Mouse (Mus musculus) left cerebral cortex, adult 2 months (tissue): ENCODE data around the gene Tusc2. TPM values are rescaled to one million over a fixed set of nuclear protein-coding genes. Genes with fewer than 3 reads are reported as not detected.
A peak's percentile ranks its signal among the peaks of the same experiment; 100 is the strongest.
"Not testable (repeated sequence)": the region's sequence is repeated elsewhere in the genome, so short reads cannot be mapped to it uniquely, and the experiment has no call there.

Experiments
- DNase-seq, 2 experiments: peaks; one replicate each; pipeline ENCODE4 v3.0.0; 2021 to 2022; ENCODE audit warnings: low spot score in 2 of 2, mixed read lengths in 1 of 2; ENCODE audit errors: extremely low spot score in 1 of 2
- H3K27ac ChIP-seq: fragments of 200-600 bp; 2 replicates; pipeline ENCODE4 v1.8.1; 2022
- H3K4me3 ChIP-seq: fragments of 200-600 bp; 2 replicates; pipeline ENCODE4 v1.8.1; 2022
- CTCF ChIP-seq: fragments of 200-600 bp; IDR thresholded peaks from 2 replicates; pipeline ENCODE4 v1.8.1; 2022; ENCODE audit warnings: antibody characterized with exemption, mild to moderate bottlenecking, moderate library complexity
- intact Hi-C: fragments of 180-260 bp; cut with DNase I; formaldehyde crosslinking; loops from one replicate; pipeline ENCODE4 v1.15.1; 2025
- total RNA-seq, 2 experiments: library from RNA; stranded (reverse); gene quantifications; 2 replicates each; pipeline ENCODE4 v1.2.3; 2021

The Tusc2 gene
- total RNA-seq, 2 experiments from 2014 or later = 91.0 to 99.1 TPM

DNA sequence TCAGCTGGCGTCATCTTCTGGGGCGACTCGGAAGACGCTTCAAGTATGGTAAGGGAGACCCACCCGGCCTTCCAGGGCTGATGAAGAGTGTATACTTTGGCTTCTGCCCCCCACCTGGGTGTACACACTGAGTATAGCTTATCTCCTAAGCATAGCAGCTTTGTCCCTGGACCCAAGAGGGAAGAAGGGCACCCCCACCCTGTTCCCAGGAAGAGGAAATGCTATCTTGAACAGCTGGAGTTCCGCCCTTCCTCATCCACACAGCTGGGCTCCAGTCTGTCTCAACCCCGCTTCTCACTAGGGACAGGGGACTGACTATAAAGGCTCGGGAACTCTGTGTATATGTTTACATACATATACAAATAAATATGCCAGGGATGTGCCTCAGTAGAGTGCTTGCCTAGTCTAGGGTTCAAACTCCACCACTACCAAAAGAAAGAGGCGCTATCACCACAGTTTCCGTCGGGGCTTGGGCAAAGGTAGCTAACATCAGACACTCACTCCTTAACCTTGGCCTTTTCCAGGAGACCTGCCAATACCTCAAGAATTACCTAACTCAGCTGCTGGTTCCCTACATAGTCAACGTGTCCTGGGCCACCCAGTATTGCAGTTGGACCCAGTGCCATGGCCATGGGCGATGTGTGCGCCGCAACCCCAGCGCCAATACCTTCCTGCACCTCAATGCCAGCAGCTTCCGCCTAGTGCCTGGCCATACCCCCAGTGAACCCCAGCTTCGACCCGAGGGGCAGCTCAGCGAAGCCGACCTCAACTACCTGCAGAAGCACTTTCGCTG lies 8.7 kb downstream of the Tusc2 start:
- Histone ChIP-seq H3K27ac (no peak overlapping the region), H3K4me3 (no peak overlapping the region)
- DNase-seq = no peak
- intact Hi-C loops = loop anchor here (10.0 kb wide), 1 partner anchor 923 kb away; the partner anchor contains the start of gene Usp19
- TF ChIP-seq CTCF = no peak

DNA sequence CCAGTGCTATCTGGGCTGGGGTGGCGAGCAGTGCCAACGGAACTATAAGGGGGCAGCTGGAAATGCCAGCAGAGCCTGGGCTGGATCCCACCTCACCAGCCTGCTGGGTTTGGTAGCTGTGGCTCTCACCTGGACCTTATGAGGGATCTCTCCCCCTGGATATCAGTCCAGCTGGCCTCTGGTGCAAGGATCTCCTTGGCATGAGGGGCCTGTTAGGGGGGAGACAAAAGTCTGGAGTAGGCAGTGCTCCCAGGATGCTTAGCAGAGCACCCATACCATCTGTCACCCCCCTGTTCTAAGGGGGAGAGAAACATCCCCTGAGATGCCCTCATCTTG lies 9.2 kb downstream of the Tusc2 start:
- TF ChIP-seq CTCF = no peak
- H3K27ac ChIP-seq = no peak overlapping the region
- no peak for DNase-seq
- H3K4me3 ChIP-seq = no peak overlapping the region
- intact Hi-C loops = loop anchor here (10.0 kb wide), 1 partner anchor 923 kb away; the partner anchor contains the start of gene Usp19

DNA sequence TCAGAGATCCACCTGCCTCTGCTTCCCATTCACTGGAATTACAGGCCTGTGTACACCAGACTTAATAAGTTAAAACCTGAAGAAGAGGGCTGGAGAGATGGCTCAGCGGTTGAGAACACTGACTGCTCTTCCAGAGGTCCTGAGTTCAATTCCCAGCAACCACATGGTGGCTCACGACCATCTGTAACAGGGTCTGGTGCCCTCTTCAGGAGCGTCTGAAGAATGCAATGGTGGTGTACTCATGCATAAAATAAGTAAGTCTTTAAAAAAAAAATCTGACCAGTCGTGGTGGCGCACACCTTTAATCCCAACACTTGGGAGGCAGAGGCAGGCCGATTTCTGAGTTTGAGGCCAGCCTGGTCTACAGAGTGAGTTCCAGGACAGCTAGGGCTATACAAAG lies 10.7 kb downstream of the Tusc2 start:
- not testable (repeated sequence) for DNase-seq, H3K27ac ChIP-seq, H3K4me3 ChIP-seq
- intact Hi-C loops = loop anchor here (10.0 kb wide), 1 partner anchor 921 kb away; the partner anchor contains the start of gene Usp19
- peak; percentile 26 for TF ChIP-seq CTCF

DNA sequence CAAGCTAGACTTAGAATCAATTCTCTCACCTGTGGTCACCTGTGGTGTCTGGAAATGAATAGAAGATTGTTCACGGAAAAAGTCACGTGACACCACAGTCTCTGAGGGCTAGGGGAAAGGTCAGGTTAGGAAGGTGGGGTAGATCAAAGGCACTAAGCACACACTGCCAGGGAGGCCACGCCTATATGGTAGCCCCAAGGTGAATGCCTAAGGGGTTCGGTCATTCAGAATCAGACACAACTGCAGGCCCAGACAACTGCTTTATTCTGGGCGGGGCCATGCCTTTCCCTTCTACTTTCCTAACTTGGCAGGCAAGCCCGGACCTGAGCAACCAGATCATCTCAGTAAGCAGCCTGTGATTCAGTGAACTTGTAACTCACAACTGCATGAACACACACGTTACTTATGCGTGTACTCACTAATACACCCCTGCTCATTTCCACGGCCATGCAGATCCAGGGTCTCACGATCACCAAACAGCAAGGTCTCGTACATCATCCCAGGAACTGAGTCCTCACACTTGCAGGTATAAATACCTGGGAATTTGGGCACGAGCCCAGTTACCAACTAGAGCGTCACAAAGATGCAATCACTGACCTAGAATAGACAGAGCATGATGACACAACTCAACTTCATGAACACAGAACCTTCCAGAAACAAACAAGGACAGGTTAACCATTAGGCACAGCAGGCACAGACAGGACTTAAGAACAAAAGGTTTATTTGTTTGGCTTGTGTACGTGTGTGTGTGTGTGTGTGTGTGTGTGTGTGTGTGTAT lies 12.7 kb downstream of the Tusc2 start:
- H3K27ac ChIP-seq = no peak overlapping the region
- no peak overlapping the region for H3K4me3 ChIP-seq
- no peak for DNase-seq
- intact Hi-C loops = loop anchor here (10.0 kb wide), 1 partner anchor 919 kb away; the partner anchor contains the start of gene Usp19
- TF ChIP-seq CTCF = no peak

DNA sequence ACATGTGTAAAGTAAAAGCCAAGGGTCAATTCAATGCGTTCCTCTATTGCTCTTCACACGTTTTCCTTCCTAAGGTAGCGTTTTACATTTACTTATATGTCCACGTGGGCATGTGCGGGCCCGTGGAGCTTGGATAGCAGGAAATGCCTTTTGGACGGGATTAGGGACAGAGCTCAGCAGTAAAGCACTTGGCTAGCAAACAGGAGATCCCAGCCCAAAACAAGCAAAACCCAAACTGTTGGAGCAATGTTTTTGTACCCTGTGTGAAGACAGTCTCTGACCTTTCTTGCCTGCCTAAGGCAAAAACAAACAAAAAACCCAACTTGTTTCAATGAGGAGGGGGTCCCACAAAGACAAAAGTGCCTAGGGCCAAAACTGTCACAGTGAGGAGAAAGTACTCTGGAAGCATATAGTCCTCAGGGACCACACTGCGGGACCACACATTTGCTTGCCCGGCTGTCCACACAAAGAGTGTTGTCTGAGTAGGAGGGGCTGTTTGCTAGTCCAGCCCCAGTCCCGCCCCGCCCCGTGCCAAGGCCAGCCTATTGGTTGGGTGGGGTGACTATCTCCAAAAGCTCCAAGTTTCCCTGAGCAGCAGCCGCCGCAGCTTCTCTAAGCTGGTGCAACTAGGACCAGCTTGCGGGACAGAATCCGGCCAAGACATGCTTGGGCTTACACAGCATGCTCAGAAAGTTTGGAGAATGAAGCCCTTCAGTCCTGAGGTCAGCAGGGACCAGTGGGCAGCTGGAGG lies 13.5 kb downstream of the Tusc2 start, which contains the start of gene Hyal1:
TSS of gene Hyal1 (plus strand) at position 571 of the 751 bp plus-strand sequence.
- Histone ChIP-seq H3K27ac (peak within 1 kb of the TSS; percentile 63), H3K4me3 (peak within 1 kb of the TSS; percentile 39; the same call in 1 of the 2 replicates)
- TF ChIP-seq CTCF = no peak
- intact Hi-C loops = loop anchor here (10.0 kb wide), 1 partner anchor 918 kb away; the partner anchor contains the start of gene Usp19
- no peak for DNase-seq

DNA sequence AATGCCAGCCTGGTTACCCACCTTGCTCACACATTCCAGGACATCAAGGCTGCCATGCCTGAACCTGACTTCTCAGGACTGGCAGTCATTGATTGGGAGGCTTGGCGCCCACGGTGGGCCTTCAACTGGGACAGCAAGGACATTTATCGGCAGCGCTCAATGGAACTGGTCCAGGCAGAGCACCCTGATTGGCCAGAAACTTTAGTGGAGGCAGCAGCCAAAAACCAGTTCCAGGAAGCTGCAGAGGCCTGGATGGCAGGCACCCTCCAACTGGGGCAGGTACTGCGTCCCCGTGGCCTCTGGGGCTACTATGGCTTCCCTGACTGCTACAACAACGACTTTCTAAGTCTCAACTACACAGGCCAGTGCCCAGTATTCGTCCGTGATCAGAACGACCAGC lies 14.8 kb downstream of the Tusc2 start:
- intact Hi-C loops = loop anchor here (10.0 kb wide), 1 partner anchor 917 kb away; the partner anchor contains the start of gene Usp19
- no peak for DNase-seq
- no peak overlapping the region for H3K27ac ChIP-seq
- TF ChIP-seq CTCF = no peak
- H3K4me3 ChIP-seq = no peak overlapping the region

DNA sequence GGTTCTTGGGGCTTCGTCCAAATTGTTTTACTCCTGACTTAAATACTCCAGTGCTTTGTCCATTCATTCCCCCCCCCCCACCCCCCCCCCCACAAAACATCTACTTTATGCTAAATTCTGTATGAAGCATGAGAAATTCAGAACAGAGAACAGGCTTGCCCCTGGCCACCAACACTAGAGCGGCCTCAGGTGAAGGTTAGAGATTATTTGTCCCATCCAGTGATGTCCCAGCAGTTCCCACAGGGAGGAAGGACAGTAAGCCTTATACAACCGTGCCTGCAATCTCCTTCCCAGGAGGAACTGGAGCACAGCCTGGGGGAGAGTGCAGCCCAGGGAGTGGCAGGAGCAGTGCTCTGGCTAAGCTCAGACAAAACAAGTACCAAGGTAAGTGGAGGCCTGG lies 15.5 kb downstream of the Tusc2 start, which contains the start of gene Naa80:
TSS of gene Naa80 (plus strand) at position 301 of the 400 bp plus-strand sequence.
- DNase-seq = no peak
- no peak for TF ChIP-seq CTCF
- Histone ChIP-seq H3K4me3 (no peak within 1 kb of the TSS), H3K27ac (0 out of 2 replicates have a peak within 1 kb of the TSS, but pooled peaks have one; percentile 90)
- intact Hi-C loops = loop anchor here (10.0 kb wide), 1 partner anchor 916 kb away; the partner anchor contains the start of gene Usp19

DNA sequence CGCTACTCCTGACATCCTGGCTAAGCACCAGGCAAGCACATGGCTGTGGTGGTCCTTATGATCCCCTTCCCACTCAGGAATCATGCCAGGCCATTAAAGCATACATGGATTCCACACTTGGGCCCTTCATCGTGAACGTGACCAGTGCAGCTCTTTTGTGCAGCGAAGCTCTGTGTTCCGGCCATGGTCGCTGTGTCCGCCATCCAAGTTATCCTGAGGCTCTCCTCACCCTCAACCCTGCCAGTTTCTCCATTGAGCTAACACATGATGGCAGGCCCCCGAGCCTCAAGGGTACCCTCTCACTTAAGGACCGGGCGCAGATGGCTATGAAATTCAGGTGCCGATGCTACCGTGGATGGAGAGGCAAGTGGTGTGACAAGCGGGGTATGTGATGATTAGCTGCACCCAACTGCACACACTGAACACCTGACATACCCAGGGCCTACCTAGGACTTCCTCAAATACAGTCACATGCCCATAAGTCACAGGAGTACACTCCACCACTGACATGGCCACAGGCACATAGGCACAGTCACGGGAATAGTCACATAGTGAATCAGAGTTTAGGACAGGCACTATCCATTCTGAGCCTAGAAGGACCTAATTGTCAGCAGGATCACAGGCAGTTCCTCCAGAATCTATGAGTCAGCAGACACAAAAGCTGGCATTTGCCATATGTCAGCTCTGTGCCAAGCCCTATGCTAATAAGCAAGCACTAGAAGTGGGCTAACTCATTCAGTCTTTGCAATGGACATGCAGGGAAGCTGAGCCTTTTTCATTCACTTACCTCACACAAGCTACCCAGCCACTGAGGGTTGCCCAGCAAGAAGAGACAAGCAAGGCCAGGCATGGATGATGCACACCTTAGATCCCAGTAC lies 16.2 kb downstream of the Tusc2 start:
- H3K4me3 ChIP-seq = no peak overlapping the region
- intact Hi-C loops = loop anchor here (10.0 kb wide), 1 partner anchor 916 kb away; the partner anchor contains the start of gene Usp19
- H3K27ac ChIP-seq = 0 out of 2 replicates have a peak overlapping the region, but pooled peaks have one; percentile 90
- TF ChIP-seq CTCF = no peak
- DNase-seq = no peak

DNA sequence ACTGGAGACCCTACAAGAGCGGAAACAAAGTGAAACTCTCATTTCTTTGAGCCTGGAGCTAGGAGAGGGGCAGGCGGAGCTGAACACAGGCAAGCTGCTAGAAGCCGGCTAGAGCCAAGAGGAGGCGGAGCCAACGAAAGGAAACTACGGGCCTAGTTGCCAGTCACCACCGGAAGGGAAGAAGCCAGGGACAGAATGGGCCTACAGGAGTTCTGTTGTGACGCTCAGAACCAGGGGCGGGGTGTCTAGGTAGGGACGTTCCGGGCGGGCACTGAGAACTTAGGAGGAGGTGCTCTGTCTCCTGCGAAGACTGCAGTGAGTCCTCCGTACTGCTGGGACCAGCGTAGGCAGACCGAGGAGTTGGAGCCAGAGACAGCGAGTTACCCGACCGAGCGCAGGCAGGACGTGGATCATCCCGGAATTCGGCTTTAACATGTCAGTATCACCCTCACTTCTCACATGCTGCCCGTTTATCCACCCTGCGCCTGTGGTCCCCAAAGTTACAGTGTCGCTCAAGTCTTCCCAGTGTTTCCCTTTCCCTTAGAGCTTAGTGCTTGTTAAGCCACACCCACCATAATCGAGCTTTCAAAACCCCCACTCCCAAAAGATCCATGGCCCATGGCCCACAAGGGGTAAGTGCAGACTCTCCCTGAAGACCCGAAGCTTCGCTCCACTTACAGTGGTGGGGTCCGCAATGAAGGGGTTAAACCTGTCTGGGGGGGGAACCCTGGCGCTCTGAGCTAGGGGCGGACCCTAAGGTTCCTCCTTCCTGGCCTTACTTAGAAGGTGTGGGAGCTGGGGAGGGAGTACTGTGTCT lies 17.7 kb downstream of the Tusc2 start, which contains the start of gene Hyal3:
TSS of gene Hyal3 (plus strand) at position 318 of the 817 bp plus-strand sequence.
- Histone ChIP-seq H3K4me3 (peak within 1 kb of the TSS; percentile 80), H3K27ac (peak within 1 kb of the TSS; percentile 90)
- intact Hi-C loops = no loop called here
- DNase-seq = peak; percentile 82 to 85
- TF ChIP-seq CTCF = no peak
